Mouse (Mus musculus) R1 (cell line): Measurements from ENCODE around the gene Zfp94.

ENCODE experiments used
- DNase-seq: peaks from one replicate; pipeline ENCODE4 v3.0.0-alpha.2; 2018; ENCODE audit warnings: low read depth, low spot score

Gene Zfp94

GRCm38 (mm10) chr7:24278771-24279170 is 37.7 kb downstream of the Zfp94 start:
- DNase-seq: peak; percentile 91

- DNase-seq: no peak
These were observed 42.0 kb downstream of the Zfp94 start for GRCm38 (mm10) chr7:24274456-24274855.

- no peak for DNase-seq
These were observed 45.3 kb downstream of the Zfp94 start for GRCm38 (mm10) chr7:24271191-24271590.

- peak; percentile 95 for DNase-seq
These were observed 46.2 kb downstream of the Zfp94 start, which contains the start of gene Zfp93 for GRCm38 (mm10) chr7:24270288-24270672. Zfp93 (plus strand) TSS chr7:24270420.

GRCm38 (mm10) chr7:24269667-24270287 is 46.7 kb downstream of the Zfp94 start:
- DNase-seq: no peak

GRCm38 (mm10) chr7:24269256-24269655 is 47.2 kb downstream of the Zfp94 start:
- peak; percentile 66 for DNase-seq

GRCm38 (mm10) chr7:24268176-24269155 is 48.0 kb downstream of the Zfp94 start:
- peak; percentile 91 for DNase-seq

GRCm38 (mm10) chr7:24260000-24260312 is 56.5 kb downstream of the Zfp94 start:
- DNase-seq: no peak

- no peak for DNase-seq
These were observed 57.0 kb downstream of the Zfp94 start for GRCm38 (mm10) chr7:24259306-24259999.

- DNase-seq: peak; percentile 89
These were observed 61.6 kb downstream of the Zfp94 start, which contains the start of gene Zfp108 for GRCm38 (mm10) chr7:24254633-24255474. Zfp108 (plus strand) TSS chr7:24254794.

- DNase-seq: peak; percentile 76
These were observed 62.5 kb downstream of the Zfp94 start for GRCm38 (mm10) chr7:24253779-24254615.
